Mouse (Mus musculus) macrophage (primary cell): ENCODE measurements around the gene Galnt11. TPM values are rescaled to one million over a fixed set of nuclear protein-coding genes. Genes with fewer than 3 reads are reported as not detected.
"Not testable (repeated sequence)": the region's sequence is repeated elsewhere in the genome, so short reads cannot be mapped to it uniquely, and the experiment has no call there.

Source experiments
- H3K27ac ChIP-seq: fragments of 350-480 bp; formaldehyde crosslinking; 2 replicates; pipeline ENCODE4 v1.9.0; 2021
- H3K36me3 ChIP-seq: fragments of 350-480 bp; formaldehyde crosslinking; 2 replicates; pipeline ENCODE4 v1.9.0; 2021; ENCODE audit errors: inconsistent target
- H3K4me3 ChIP-seq: fragments of 350-480 bp; formaldehyde crosslinking; 2 replicates; pipeline ENCODE4 v1.9.0; 2021; ENCODE audit errors: inconsistent target
- H3K79me2 ChIP-seq: fragments of 350-480 bp; formaldehyde crosslinking; 2 replicates; pipeline ENCODE4 v1.9.0; 2021; ENCODE audit errors: inconsistent target
- WGBS: methylation state at CpG from one replicate; pipeline ENCODE4 v1.1.7; 2026; ENCODE audit warnings: inconsistent platforms; ENCODE audit not compliant: missing documents; 5-methylcytosine and 5-hydroxymethylcytosine counted together
- polyA plus RNA-seq: library from polyadenylated mRNA; stranded (reverse); fragments of 250-400 nt; gene quantifications from 3 replicates; pipeline ENCODE4 v1.2.4, GENCODE M21; 2018; ENCODE audit warnings: inconsistent platforms
- total RNA-seq, 78 experiments: library from RNA; depleted of rRNA; stranded (reverse); fragments of 250-400 nt; gene quantifications; 1 replicate in 9 of 78; 2 replicates in 24 of 78; 3 replicates in 43 of 78; 4 replicates in 2 of 78; pipeline ENCODE4 v1.2.4; 2018; ENCODE audit warnings: inconsistent platforms in 56 of 78

Galnt11 gene
- total RNA-seq (2018; cell fraction: chromatin; rRNA removed) = 100 to 1,000 TPM in 2 of 26 experiments, 10 to 100 TPM in 24; 20.3 to 125 (median 72.4) TPM
- total RNA-seq (2018; cell fraction: cytosol; rRNA removed) = 10 to 100 TPM in 25 of 26 experiments, 1 to 10 TPM in 1; 9.6 to 26.2 (median 18.0) TPM
- 100 to 1,000 TPM in 1 of 26 experiments, 10 to 100 TPM in 25; 27.1 to 109 (median 50.4) TPM for total RNA-seq (2018; cell fraction: nucleus; rRNA removed)
- 18.9 to 20.9 TPM (median 20.6 TPM) in 3 replicates for polyA plus RNA-seq

GRCm38 (mm10) chr5:25221604-25222003, at the start of gene Galnt11:
Gene Galnt11, plus strand, starts transcription at chr5:25221904.
- WGBS = 86% methylated on average over 3 of the region's 3 CpGs

GRCm38 (mm10) chr5:25177937-25178336, 43.8 kb upstream of the Galnt11 start:
- not testable (repeated sequence) for H3K27ac ChIP-seq, H3K4me3 ChIP-seq, H3K79me2 ChIP-seq, H3K36me3 ChIP-seq
- 95% methylated on average over 5 of the region's 5 CpGs for WGBS

More at GRCm38 (mm10) chr5:25221604-25222003, at the start of gene Galnt11:
- no peak within 1 kb of the TSS for H3K4me3 ChIP-seq
- no peak within 1 kb of the TSS for H3K27ac ChIP-seq
- peaks cover 32% of the 10 kb centered on the region for H3K79me2 ChIP-seq
- no peaks in the 10 kb centered on the region for H3K36me3 ChIP-seq

- not testable (repeated sequence) for H3K36me3 ChIP-seq, H3K79me2 ChIP-seq, H3K27ac ChIP-seq, H3K4me3 ChIP-seq
- 100% methylated on average over 4 of the region's 4 CpGs for WGBS
These were observed 43.2 kb upstream of the Galnt11 start for GRCm38 (mm10) chr5:25178543-25178942.

GRCm38 (mm10) chr5:25179284-25179683, 42.4 kb upstream of the Galnt11 start:
- Histone ChIP-seq H3K79me2 (no peaks in the 10 kb centered on the region), H3K4me3 (no peak overlapping the region), H3K27ac (no peak overlapping the region), H3K36me3 (no peaks in the 10 kb centered on the region)
- 94% methylated on average over 4 of the region's 4 CpGs for WGBS

DNA sequence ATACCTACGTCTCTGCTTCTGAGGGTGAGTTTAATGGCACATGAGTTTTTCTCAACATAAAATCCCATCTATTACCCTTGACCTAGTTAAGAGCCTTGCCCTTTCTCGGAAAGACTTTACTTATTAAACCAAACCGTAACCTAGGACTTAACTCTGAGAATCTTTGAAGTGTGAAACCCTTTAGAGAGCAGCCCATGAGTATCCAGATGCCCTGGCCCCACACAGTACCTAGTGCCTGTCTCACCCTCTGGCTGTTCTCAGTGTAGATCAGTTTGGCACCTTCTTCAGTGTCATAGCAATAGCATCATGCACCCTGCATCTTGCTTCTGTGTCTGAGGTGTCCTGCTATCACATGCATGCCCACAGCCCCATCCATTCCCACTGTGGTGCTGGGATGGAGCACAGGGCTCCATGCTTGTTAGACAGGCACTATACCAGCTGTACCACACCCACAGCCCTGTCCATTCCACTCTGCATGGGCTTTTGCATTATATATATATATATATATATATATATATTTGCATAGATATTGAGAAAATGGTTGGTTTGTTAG, 41.7 kb upstream of the Galnt11 start:
- whole genome bisulfite sequencing = 88% methylated on average over 3 of the region's 3 CpGs
- Histone ChIP-seq H3K79me2 (no peaks in the 10 kb centered on the region), H3K4me3 (no peak overlapping the region), H3K36me3 (no peaks in the 10 kb centered on the region), H3K27ac (no peak overlapping the region)

DNA sequence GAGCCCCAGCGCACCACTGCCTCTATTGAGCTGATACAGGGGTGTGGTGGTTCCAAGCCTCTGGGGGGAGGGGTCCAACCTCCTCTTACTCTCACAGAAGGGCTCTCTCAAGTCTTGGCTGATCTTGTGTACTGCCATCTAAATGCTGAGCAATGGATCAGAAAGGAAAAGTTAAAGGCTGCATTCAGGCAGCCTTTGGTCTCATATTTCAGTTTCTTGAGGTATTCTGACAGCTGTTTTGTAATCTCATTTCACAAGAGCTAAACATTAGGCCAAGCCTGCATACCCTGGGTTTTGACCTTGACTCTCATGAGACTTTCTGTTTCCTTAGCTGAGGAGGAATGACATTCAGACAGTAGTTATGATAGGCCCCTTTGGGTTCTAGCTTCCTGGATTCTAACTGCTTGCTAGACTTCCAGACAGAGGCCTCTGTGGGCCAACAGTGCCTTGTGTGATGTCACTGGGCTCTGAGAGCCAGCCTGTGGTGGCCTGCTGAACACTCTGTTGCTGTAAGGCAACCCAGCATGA, 40.6 kb upstream of the Galnt11 start, which contains the start of gene Galntl5:
Gene Galntl5 (plus strand): TSS at position 457 of the 528 bp plus-strand sequence.
- no peaks in the 10 kb centered on the region for H3K79me2 ChIP-seq
- no peaks in the 10 kb centered on the region for H3K36me3 ChIP-seq
- H3K4me3 ChIP-seq = no peak within 1 kb of the TSS
- WGBS = 100% methylated on average over 1 of the region's 1 CpGs
- no peak within 1 kb of the TSS for H3K27ac ChIP-seq

DNA sequence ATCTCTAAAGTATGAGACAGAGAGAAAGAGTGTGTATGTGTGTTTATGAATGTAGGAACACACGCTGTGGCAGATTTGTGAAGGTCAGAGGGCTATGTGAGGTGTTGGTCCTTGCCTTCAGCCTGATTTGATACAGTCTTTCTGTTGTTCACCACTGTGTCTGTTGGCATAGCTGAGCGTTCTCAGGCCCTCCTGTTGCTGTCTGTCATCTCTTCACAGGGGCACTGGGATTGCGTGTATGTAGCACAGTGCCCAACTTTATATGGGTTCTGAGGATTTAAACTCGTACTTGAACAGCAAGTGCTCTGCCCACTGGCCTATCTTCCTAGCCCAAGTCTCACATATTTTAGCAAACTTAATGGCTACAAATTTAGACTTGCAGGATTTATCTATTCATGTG, 38.1 kb upstream of the Galnt11 start:
- Histone ChIP-seq H3K27ac (no peak overlapping the region), H3K79me2 (no peaks in the 10 kb centered on the region), H3K4me3 (no peak overlapping the region), H3K36me3 (no peaks in the 10 kb centered on the region)
- 96% methylated on average over 4 of the region's 4 CpGs for WGBS

GRCm38 (mm10) chr5:25184594-25184993, 37.1 kb upstream of the Galnt11 start:
- WGBS = 51% methylated on average over 2 of the region's 2 CpGs

GRCm38 (mm10) chr5:25187727-25188126, 34.0 kb upstream of the Galnt11 start:
- Histone ChIP-seq H3K79me2 (no peaks in the 10 kb centered on the region), H3K4me3 (no peak overlapping the region), H3K27ac (no peak overlapping the region), H3K36me3 (no peaks in the 10 kb centered on the region)

More at GRCm38 (mm10) chr5:25184594-25184993, 37.1 kb upstream of the Galnt11 start:
- no peaks in the 10 kb centered on the region for H3K36me3 ChIP-seq
- H3K4me3 ChIP-seq = no peak overlapping the region
- H3K27ac ChIP-seq = no peak overlapping the region
- no peaks in the 10 kb centered on the region for H3K79me2 ChIP-seq

- no peaks in the 10 kb centered on the region for H3K79me2 ChIP-seq
- H3K4me3 ChIP-seq = no peak overlapping the region
- H3K27ac ChIP-seq = no peak overlapping the region
- no peaks in the 10 kb centered on the region for H3K36me3 ChIP-seq
- 86% methylated on average over 1 of the region's 1 CpGs for WGBS
These were observed 32.9 kb upstream of the Galnt11 start for GRCm38 (mm10) chr5:25188802-25189201.

DNA sequence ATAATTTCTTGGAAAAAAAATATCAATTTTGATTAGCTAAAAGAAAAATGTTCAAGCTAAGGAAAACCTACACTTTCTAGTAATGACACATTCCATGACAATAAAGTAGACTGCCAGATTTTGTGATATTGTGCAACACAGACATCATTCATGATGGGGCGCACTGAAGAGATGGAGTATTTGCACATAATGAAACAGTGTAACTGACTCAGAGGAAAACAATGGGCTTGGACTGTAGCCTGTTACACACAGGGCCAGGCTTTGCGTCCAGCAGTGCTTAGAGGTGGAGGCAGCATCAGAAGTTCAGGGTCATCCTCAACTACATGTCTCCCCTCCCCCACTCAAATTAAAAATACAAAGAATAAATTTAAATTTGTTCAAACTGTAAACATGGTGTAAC, 31.2 kb upstream of the Galnt11 start:
- Histone ChIP-seq H3K36me3 (no peaks in the 10 kb centered on the region), H3K27ac (no peak overlapping the region), H3K79me2 (no peaks in the 10 kb centered on the region), H3K4me3 (no peak overlapping the region)
- WGBS = 89% methylated on average over 2 of the region's 2 CpGs

- Histone ChIP-seq H3K27ac (no peak overlapping the region), H3K36me3 (no peaks in the 10 kb centered on the region), H3K79me2 (no peaks in the 10 kb centered on the region), H3K4me3 (no peak overlapping the region)
- 70% methylated on average over 1 of the region's 1 CpGs for WGBS
These were observed 9.8 kb upstream of the Galnt11 start for GRCm38 (mm10) chr5:25211872-25212271.

DNA sequence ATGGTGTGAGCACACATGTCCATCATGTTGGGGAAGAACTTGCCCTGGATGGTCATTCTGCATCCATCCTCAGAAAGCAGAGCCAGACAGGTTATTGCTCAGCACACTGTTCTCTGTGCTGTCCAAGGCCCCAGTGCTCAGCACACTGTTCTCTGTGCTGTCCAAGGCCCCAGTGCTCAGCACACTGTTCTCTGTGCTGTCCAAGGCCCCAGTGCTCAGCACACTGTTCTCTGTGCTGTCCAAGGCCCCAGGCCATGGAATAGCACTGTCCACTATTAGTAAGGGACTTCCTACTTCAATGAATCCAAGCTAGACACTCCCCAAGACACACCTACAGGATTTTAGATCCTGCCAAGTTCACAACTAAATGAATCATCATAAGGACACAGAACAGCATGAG, 8.5 kb upstream of the Galnt11 start:
- H3K27ac ChIP-seq, H3K36me3 ChIP-seq, H3K79me2 ChIP-seq, H3K4me3 ChIP-seq: not testable (repeated sequence)

- WGBS = 71% methylated on average over 6 of the region's 6 CpGs
- H3K4me3 ChIP-seq = no peak overlapping the region
- H3K79me2 ChIP-seq = no peaks in the 10 kb centered on the region
- no peak overlapping the region for H3K27ac ChIP-seq
- no peaks in the 10 kb centered on the region for H3K36me3 ChIP-seq
These were observed 6.7 kb upstream of the Galnt11 start for GRCm38 (mm10) chr5:25215006-25215405.

DNA sequence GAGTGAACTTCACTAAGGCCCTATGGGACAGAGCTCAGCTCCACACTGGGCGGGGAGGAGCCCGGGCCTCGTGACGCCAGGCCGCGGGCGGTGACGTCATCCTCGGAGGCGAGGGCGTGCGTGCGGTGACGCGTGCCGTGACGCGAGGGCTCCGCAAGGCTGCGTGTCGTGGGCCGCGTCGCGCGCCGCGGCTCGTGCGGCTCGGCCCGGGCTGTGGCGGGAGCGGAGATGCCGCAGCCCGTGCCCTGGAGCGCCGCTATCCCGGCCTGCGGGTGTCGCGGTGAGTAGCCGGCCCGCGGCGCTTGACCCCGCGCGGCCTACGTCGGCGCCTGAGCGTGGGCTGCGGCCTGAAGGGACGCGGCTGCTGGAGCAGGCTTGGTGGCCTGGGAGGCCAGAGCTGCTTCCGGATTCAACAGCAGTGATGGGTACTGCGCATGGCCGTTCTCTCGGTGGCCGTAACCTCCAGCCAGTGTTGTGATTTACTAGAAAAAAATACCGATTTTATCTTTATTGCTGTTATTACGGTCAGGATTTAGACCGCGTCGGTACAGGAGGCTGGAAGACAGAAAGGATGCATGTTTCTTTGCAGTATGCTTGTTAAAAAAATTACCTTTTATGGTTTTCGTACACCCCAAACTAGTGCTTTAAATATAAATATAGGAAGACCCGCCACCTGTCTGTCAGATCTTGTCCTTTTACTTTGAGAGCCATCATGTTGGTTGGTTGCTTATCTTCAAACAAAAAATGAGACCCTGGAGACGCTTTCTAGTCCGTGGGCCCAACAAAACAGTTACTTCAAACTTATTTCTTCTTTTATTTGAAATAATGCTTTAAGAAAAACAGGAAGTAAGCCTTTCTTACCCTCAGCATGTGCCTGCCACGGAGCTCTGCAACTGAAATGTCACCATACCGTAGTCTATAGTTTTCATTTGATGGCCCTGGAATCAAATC, 1.3 kb downstream of the Galnt11 start, which contains the start of gene E130116L18Rik:
Gene E130116L18Rik (minus strand): TSS at position 402 of the 951 bp plus-strand sequence.
- H3K79me2 ChIP-seq = peaks cover 46% of the 10 kb centered on the region
- H3K4me3 ChIP-seq = peak within 1 kb of the TSS; percentile 63
- under 1% methylated on average over 71 of the region's 72 CpGs for WGBS
- no peaks in the 10 kb centered on the region for H3K36me3 ChIP-seq
- H3K27ac ChIP-seq = peak within 1 kb of the TSS; percentile 54
